Mouse (Mus musculus): ENCODE data around the gene Cldn7.
A peak's percentile ranks its signal among the peaks of the same experiment; 100 is the strongest.
"Not testable (repeated sequence)": the region's sequence is repeated elsewhere in the genome, so short reads cannot be mapped to it uniquely, and the experiment has no call there.

The Cldn7 gene

GRCm38 (mm10) chr11:70016177-70016576 is 51.6 kb downstream of the Cldn7 start:
- not testable (repeated sequence) for DNase-seq

- DNase-seq = no peak
Measured at GRCm38 (mm10) chr11:70016669-70017068, 52.1 kb downstream of the Cldn7 start, which contains the start of gene Dlg4. Dlg4 (plus strand) TSS chr11:70016942.

GRCm38 (mm10) chr11:70017199-70017767 is 52.7 kb downstream of the Cldn7 start:
- peak in 1 of 2 experiments; percentile 22 for DNase-seq
